Mouse (Mus musculus): ENCODE measurements around the gene Tbc1d9. TPM values are rescaled to one million over a fixed set of nuclear protein-coding genes. Genes with fewer than 3 reads are reported as not detected.
A peak's percentile ranks its signal among the peaks of the same experiment; 100 is the strongest.
"Not testable (repeated sequence)": the region's sequence is repeated elsewhere in the genome, so short reads cannot be mapped to it uniquely, and the experiment has no call there.

The Tbc1d9 gene
- polyA plus RNA-seq, 1 experiment from 2014 or later: 2.2 TPM

DNA sequence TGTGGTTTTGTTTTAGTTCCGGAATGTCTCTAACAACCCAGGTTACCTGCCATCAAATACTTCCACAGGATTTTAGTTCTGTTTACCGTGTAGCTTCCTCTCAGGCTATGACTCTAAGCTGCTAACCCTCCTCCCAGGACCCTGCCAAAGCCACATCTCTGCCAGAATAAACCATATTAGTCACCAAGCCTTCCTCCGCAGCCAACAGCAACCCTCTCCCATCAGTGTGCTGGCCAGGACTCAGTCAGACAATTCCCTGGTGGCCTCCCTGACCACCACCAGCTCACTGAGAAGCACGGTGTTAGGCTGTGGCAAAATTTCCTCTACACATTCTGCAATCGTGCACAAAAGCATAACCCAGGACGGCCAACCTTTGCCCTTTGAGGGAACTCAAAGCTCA lies 113.3 kb downstream of the Tbc1d9 start:
- ATAC-seq (ENCODE audit: insufficient read depth) (no peak), DNase-seq (no peak)
- no peak overlapping the region for H3K27ac ChIP-seq (ENCODE audit: low read depth)
- H3K4me3 ChIP-seq (ENCODE audit: low read depth, low read length): no peak overlapping the region
- no peak overlapping the region for H3K4me2 ChIP-seq
- no peaks in the 10 kb centered on the region for H3K27me3 ChIP-seq (ENCODE audit: insufficient read depth, low read length)
- H3K4me1 ChIP-seq (ENCODE audit: insufficient read depth): no peaks in the 10 kb centered on the region
- H3K9me3 ChIP-seq (ENCODE audit: low read depth, low read length): no peaks in the 10 kb centered on the region
- no peaks in the 10 kb centered on the region for H3K36me3 ChIP-seq (ENCODE audit: insufficient read depth)
- TF ChIP-seq CTCF (IDR thresholded peaks at IDR 0.05; ENCODE audit: low read depth): no peak
- WGBS: 78% methylated on average over 6 of the region's 6 CpGs
- H3K9ac ChIP-seq: no peak overlapping the region

- no peak for ATAC-seq (ENCODE audit: insufficient read depth)
- WGBS: 62% methylated on average over 8 of the region's 8 CpGs
- peaks cover 9% of the 10 kb centered on the region for H3K27me3 ChIP-seq (ENCODE audit: insufficient read depth, low read length)
These were observed 120.2 kb downstream of the Tbc1d9 start for GRCm38 (mm10) chr8:83285391-83285790.

DNA sequence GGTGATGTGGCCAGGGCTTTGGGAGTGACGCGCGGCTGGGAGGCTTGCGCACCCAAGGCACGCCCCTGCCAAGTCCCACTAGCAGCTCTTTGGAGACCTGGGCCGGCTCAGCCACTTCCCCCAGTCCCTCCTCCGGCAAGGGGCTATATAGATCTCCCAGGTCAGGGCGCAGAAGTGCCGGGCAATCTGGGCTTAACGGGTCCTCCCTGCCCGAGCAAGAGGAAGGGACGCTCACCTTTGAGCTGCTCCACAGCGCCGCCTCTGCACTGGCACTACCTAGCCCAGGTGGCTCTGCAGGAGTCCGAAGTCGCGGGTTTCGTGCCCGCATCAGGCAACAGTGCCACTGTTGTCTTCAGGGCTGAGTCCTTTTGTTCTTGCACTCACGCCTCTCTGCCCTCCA lies 125.0 kb downstream of the Tbc1d9 start, which contains the start of gene Ucp1:
Gene Ucp1 (plus strand): TSS at position 177 of the 400 bp plus-strand sequence.
- Histone ChIP-seq H3K9ac (no peak within 1 kb of the TSS), H3K4me3 (ENCODE audit: low read depth, low read length) (peak within 1 kb of the TSS; percentile 24), H3K27me3 (ENCODE audit: insufficient read depth, low read length) (peaks cover 14% of the 10 kb centered on the region), H3K27ac (ENCODE audit: low read depth) (no peak within 1 kb of the TSS), H3K4me2 (peak within 1 kb of the TSS; percentile 56), H3K4me1 (ENCODE audit: insufficient read depth) (no peaks in the 10 kb centered on the region), H3K36me3 (ENCODE audit: insufficient read depth) (no peaks in the 10 kb centered on the region), H3K9me3 (ENCODE audit: low read depth, low read length) (no peaks in the 10 kb centered on the region)
- ATAC-seq (ENCODE audit: insufficient read depth): no peak
- peak; percentile 38 for TF ChIP-seq CTCF (IDR thresholded peaks at IDR 0.05; ENCODE audit: low read depth)
- WGBS: 3% methylated on average over 20 of the region's 20 CpGs
- peak; percentile 10 for DNase-seq

More at GRCm38 (mm10) chr8:83285391-83285790, 120.2 kb downstream of the Tbc1d9 start:
- H3K4me1 ChIP-seq (ENCODE audit: insufficient read depth): no peaks in the 10 kb centered on the region
- H3K9me3 ChIP-seq (ENCODE audit: low read depth, low read length): no peaks in the 10 kb centered on the region
- no peak overlapping the region for H3K4me3 ChIP-seq (ENCODE audit: low read depth, low read length)
- no peaks in the 10 kb centered on the region for H3K36me3 ChIP-seq (ENCODE audit: insufficient read depth)
- no peak overlapping the region for H3K27ac ChIP-seq (ENCODE audit: low read depth)
- DNase-seq: peak; percentile 7
- H3K9ac ChIP-seq: no peak overlapping the region
- no peak for TF ChIP-seq CTCF (IDR thresholded peaks at IDR 0.05; ENCODE audit: low read depth)
- no peak overlapping the region for H3K4me2 ChIP-seq

GRCm38 (mm10) chr8:83297375-83297774 lies 132.2 kb downstream of the Tbc1d9 start:
- 54% methylated on average over 4 of the region's 4 CpGs for WGBS
- Histone ChIP-seq H3K4me2 (no peak overlapping the region), H3K9me3 (ENCODE audit: low read depth, low read length) (no peaks in the 10 kb centered on the region), H3K4me1 (ENCODE audit: insufficient read depth) (no peaks in the 10 kb centered on the region), H3K27ac (ENCODE audit: low read depth) (no peak overlapping the region), H3K36me3 (ENCODE audit: insufficient read depth) (no peaks in the 10 kb centered on the region), H3K9ac (no peak overlapping the region), H3K4me3 (ENCODE audit: low read depth, low read length) (no peak overlapping the region), H3K27me3 (ENCODE audit: insufficient read depth, low read length) (no peaks in the 10 kb centered on the region)
- ATAC-seq (ENCODE audit: insufficient read depth) (no peak), DNase-seq (no peak)
- no peak for TF ChIP-seq CTCF (IDR thresholded peaks at IDR 0.05; ENCODE audit: low read depth)

DNA sequence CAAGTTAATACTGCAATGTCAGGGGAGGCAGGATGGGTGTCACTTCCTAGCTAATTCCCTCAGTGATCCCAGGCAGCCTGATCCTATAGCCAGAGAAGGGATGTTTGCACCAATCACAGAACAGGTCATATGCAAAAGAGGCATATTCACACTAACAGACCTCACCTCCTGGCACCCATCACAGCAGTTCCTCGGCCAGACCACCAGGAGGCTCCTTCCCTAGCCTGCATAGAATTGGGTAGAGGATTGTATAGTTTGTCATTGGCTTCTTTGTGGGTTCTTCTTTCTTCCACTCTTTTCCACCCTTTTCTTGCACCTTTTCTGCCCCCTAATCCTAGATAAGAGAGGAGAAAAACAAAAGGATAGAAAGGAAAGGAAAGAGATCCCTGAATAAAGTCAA lies 135.0 kb downstream of the Tbc1d9 start:
- ATAC-seq (ENCODE audit: insufficient read depth) (no peak), DNase-seq (peak; percentile 5)
- H3K27me3 ChIP-seq (ENCODE audit: insufficient read depth, low read length): no peaks in the 10 kb centered on the region
- 62% methylated on average over 1 of the region's 1 CpGs for WGBS
- no peak overlapping the region for H3K4me3 ChIP-seq (ENCODE audit: low read depth, low read length)
- H3K4me2 ChIP-seq: no peak overlapping the region
- no peaks in the 10 kb centered on the region for H3K9me3 ChIP-seq (ENCODE audit: low read depth, low read length)
- TF ChIP-seq CTCF (IDR thresholded peaks at IDR 0.05; ENCODE audit: low read depth): no peak; the same call in 1 of the 2 replicates
- H3K9ac ChIP-seq: no peak overlapping the region
- no peaks in the 10 kb centered on the region for H3K4me1 ChIP-seq (ENCODE audit: insufficient read depth)
- no peaks in the 10 kb centered on the region for H3K36me3 ChIP-seq (ENCODE audit: insufficient read depth)
- H3K27ac ChIP-seq (ENCODE audit: low read depth): no peak overlapping the region

- no peak for ATAC-seq (ENCODE audit: insufficient read depth)
- no peak overlapping the region for H3K9ac ChIP-seq
These were observed 139.8 kb downstream of the Tbc1d9 start for GRCm38 (mm10) chr8:83304946-83305345.

DNA sequence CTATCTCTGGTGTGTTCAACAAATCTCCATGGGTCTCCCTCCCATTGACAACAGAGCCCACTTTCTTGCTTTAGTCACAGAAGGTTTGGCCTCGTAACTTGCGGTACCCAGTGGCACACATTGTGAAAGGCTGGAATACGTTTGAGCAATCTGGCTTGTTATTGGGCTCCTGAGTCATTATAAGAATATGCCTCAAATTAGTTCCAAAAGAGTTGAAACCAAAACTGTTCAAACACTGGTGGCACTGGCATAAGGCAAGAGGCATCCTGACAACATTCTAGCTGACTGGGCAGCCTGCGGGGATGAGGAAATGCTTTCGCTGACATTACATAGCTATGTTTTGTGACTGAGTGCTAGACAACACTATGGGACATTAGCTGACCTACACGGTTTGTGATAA lies 144.7 kb downstream of the Tbc1d9 start:
- no peaks in the 10 kb centered on the region for H3K36me3 ChIP-seq (ENCODE audit: insufficient read depth)
- no peak overlapping the region for H3K9ac ChIP-seq
- no peaks in the 10 kb centered on the region for H3K27me3 ChIP-seq (ENCODE audit: insufficient read depth, low read length)
- H3K4me1 ChIP-seq (ENCODE audit: insufficient read depth): no peaks in the 10 kb centered on the region
- DNase-seq (no peak), ATAC-seq (ENCODE audit: insufficient read depth) (no peak)
- H3K27ac ChIP-seq (ENCODE audit: low read depth): no peak overlapping the region
- 89% methylated on average over 6 of the region's 6 CpGs for WGBS
- no peak for TF ChIP-seq CTCF (IDR thresholded peaks at IDR 0.05; ENCODE audit: low read depth)
- no peak overlapping the region for H3K4me2 ChIP-seq
- no peak overlapping the region for H3K4me3 ChIP-seq (ENCODE audit: low read depth, low read length)
- no peaks in the 10 kb centered on the region for H3K9me3 ChIP-seq (ENCODE audit: low read depth, low read length)

More at GRCm38 (mm10) chr8:83304946-83305345, 139.8 kb downstream of the Tbc1d9 start:
- Histone ChIP-seq H3K27me3 (ENCODE audit: insufficient read depth, low read length) (no peaks in the 10 kb centered on the region), H3K9me3 (ENCODE audit: low read depth, low read length) (no peaks in the 10 kb centered on the region), H3K4me1 (ENCODE audit: insufficient read depth) (no peaks in the 10 kb centered on the region), H3K27ac (ENCODE audit: low read depth) (no peak overlapping the region), H3K4me3 (ENCODE audit: low read depth, low read length) (no peak overlapping the region), H3K4me2 (no peak overlapping the region), H3K36me3 (ENCODE audit: insufficient read depth) (no peaks in the 10 kb centered on the region)
- WGBS: 75% methylated on average over 1 of the region's 1 CpGs
- TF ChIP-seq CTCF (IDR thresholded peaks at IDR 0.05; ENCODE audit: low read depth): no peak
- DNase-seq: no peak

- ATAC-seq (ENCODE audit: insufficient read depth); H3K27me3 ChIP-seq (ENCODE audit: insufficient read depth, low read length); H3K4me2 ChIP-seq; H3K9ac ChIP-seq; DNase-seq; H3K9me3 ChIP-seq (ENCODE audit: low read depth, low read length); H3K27ac ChIP-seq (ENCODE audit: low read depth); H3K4me1 ChIP-seq (ENCODE audit: insufficient read depth); H3K4me3 ChIP-seq (ENCODE audit: low read depth, low read length): not testable (repeated sequence)
- H3K36me3 ChIP-seq (ENCODE audit: insufficient read depth): peaks cover 29% of the 10 kb centered on the region
- 78% methylated on average over 4 of the region's 4 CpGs for WGBS
These were observed 149.9 kb downstream of the Tbc1d9 start for GRCm38 (mm10) chr8:83315084-83315483.

All from lung, embryonic 14.5 days (tissue).